Mouse (Mus musculus): ENCODE data around the gene Samd8.

The Samd8 gene

DNA sequence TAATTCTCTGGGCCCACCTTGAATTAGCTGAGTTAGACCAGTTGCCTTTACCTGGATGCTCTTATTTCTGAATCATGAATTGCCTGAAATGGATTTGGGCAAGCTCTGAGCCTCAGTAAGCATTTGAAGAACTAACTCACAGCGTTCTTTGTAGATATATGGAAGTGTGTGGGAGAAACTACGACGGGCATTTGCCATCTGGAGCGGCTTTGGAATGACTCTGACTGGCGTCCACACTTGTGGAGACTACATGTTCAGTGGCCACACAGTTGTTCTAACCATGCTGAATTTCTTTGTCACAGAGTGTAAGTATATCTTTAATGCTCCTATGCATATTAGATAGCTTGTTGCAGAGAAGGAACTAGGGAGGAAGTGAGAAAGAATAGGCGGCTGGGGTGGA lies 41.9 kb downstream of the Samd8 start:
- CTCF ChIA-PET: no interaction called here

DNA sequence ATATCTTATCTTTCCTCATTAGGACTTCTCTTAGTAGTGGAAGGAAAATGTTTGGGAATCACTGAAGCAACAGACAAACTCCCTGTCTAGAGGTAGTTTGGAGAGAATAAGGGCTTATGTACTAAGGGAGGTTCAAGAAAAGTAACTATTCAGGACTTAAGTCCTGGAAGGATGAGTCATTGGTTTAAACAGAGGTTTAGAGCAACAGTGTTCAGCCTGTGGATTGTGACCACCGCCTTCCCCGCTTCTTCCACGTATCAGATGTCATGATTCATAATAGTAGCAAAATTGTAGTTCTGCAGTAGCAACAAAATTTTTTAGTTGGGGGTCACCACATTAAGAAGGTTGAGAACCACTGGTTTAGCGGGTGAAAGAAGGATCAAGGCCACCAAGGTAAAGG lies 50.3 kb downstream of the Samd8 start:
- CTCF ChIA-PET: no interaction called here

DNA sequence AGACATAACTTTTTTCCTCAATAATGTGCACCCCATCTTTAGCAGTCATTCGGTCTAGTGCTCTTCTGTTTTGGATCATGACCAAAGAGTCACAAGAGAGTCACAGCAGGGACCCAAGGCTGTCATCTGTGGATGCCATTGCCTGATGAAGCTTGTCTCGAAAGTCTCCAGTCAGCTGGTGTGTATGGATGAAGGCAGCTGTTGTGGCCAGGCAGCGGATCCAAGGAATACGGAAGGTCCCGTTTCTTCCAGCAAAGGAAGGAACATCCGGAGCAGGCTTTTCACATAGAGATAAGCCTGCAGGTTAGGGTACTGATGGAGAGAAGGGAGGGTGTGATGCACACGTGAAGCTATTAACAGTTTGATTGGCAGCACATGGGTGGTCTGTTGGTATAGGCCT lies 51.3 kb downstream of the Samd8 start:
- CTCF ChIA-PET: no interaction called here

DNA sequence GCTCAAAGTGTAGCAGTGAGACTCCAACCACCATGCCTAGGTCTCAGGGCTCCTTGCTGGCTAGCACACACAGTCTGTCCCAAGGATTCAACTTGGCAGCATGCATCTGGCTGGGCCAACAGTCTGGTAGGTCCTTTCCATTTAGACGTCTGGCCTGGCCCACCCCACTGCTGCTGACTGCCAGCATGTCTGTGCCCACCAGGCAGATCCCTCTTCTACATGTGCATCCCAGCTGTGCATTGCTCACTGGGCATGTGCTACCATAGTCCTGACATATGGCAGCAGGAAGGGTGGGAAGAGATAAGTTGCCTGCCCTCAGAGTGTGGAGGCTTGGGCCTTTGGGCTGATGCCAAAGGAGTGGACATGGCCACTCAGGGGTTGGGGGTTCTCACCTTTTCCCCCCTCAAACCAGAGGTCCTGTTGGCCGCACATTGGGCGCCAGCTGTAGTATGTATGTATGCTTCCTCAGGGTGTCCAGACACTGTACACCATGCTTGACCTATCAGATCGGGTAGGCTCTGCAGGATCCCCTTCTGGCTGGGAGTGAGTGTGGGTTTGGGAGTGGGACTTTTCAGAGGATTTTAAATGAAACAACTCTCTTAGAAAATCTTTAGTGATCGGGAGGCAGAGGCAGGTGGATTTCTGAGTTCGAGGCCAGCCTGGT lies 52.3 kb downstream of the Samd8 start:
- CTCF ChIA-PET: no interaction called here

DNA sequence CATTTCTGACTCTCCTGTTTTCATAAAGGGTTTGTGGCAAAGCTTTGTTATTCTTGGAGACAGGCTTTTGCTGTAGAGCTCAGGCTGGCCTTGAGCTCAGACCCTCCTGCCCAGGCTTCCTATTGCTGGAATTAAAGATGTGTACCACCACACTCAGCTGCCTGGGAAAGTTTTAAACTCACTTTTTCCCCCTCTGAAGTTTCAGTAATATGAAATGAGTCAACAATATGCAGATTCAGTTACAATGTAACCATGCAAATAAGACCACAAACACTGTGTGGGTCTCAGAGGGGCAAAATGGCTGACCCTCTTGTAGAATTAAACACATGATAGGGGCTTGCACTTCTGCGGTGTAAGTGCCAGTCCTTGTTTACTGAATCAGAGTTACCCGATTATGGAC lies 55.9 kb downstream of the Samd8 start:
- CTCF ChIA-PET: no interaction called here

DNA sequence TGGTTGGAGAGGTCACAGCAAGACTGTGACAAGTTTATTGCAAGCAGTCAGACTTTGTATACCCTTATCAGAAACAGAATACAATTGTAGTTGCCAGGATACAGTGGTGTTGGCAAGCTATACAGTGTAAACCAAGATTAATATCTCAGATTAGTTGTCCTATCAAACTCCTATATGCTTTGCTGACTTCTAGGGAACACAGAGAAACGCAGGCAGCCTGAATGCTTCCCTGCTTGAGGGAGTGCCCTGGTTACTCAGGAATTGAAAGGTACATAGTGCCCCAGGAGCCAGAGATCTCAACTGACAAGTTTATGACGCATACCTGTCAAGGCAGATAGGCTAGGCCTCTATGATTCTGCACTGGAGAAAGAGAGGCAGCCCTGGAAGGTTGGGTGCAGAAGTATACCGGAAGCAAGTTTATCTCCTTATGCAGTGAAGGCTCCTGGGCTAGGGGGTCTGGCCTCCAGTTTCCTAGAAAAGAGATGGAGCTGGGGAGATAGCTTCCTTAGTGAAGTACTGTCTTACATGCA lies 56.4 kb downstream of the Samd8 start:
- CTCF ChIA-PET: no interaction called here

DNA sequence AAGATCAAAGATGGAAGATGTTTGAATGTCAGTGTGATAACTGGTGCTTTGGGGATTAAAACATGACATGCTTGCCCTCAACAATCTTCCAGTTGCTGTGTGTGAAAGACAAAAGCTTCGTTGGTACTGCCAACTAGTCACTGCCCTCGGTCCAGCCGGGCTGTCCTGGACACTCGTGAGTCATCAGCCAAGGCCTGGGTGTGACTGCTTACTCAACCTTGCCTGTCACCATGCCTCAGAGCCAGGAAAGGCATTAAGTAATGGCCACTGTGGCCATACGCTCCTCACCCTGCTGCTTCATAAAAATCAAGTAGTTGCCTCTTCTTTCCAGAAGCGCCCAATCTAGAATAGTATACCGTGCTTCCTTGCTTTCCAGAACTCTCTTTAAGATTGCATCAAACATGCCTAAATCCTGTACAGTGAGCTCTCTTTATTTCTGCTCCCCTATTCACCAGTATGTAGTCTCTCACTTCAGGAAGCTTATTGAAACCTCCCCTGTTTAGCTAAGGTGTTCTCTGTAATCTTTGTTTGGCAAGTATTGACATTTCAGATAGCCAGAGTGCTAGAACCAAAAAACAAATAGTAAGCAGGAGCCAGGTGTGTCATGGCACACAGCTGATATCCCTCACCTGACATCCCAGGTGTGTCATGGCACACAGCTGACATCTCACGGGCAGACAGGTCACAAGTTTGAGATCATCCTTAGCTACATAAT lies 58.0 kb downstream of the Samd8 start:
- CTCF ChIA-PET: no interaction called here

DNA sequence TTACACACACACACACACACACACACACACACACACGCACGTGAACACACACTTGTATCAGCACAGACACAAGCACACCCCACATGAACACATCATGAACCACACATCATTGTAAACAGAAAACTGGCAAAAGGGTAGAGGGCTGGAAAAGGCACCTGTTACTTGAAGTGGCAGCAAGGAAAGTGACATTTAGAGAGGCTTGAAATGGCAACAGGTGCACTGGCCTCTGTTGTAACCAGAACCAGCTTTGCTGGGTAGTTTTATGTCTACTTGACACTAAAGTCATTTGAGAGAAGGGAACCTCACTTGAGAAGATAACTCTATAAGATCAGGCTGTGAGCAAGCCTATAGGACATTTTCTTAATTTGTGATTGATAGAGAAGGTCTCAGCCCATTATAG lies 59.1 kb downstream of the Samd8 start:
- CTCF ChIA-PET: no interaction called here

DNA sequence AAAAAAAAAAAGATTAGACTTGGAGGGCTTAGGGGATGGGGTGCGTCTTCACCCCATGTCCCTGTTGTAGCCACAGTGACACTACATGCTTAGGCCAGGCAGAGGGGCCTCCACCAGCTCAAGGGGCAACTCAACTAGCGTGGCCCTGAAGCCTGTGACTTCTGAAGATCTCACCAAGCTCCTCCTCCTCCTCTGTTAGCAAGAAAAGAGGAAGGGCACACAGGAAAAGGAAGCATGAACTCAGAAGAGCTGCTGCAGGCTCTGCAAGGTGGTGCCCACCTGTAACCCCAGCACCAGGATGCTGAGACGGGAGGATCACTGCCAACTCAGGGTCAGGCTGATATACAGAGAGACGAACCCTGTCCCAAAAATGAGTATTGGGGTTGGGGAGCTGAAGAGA lies 61.0 kb downstream of the Samd8 start:
- CTCF ChIA-PET: interaction anchor here (0.5 kb wide), 1 partner anchor 26 kb away, joined by 3 read pairs; no protein-coding TSS in a partner anchor

DNA sequence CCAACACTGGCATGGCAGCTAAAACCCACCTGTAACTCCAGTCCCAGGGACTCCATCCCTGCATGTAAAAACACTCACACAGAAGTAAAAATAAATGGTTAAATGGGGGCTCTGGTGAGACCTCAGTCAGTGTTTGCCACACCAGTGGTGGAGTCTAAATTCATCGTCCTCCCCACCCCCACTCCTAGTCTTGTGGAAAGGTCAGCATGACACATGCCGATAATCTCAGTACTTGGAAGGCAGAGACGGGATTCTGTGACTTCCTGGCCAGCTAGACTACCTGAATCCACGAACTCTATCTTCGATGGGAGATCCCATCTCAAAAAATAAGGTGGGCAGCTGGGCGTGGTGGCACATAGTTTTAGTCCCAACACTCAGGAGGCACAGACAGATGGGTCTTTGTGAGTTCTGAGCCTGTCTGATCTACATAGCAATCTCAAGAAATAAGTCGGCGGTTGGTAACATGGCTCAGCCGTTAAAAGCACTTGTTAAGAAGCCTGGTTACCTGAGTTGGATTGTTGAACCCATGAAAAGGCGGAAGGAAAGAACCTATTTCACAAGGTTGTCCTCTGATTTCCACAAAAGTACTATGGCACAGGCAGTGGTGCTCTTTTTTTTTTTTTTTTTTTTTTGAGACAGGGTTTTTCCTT lies 61.5 kb downstream of the Samd8 start:
- CTCF ChIA-PET: interaction anchor here (0.5 to 1.0 kb wide), 3 partner anchors 26 to 38 kb away, joined by 3 to 8 read pairs (median 4); no protein-coding TSS in a partner anchor

DNA sequence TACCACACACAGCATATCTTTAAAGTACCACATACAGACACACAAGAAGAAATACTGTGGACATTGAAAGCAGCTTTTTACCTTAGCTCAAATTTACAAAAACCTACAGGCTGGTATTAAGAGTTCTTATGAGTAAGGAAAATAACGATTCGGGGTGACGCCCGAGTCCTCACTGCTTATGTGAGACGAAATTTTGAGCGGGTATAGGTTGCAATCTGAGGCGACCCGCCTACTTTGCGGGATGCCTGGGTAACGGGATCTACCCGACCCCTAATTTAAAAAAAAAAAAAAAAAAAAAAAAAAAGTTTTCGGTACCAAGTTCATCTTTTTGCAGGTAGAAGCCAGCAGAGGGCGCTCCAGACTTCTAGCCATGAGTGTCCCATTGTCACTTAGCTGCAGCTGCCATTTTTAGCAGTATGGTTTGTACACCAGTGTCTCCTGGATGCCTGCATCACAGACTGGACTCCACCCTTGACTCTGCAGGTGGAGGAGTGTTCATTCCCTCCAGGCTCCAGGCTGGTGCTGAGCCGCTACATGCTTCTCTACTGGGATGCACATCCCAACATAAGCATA lies 62.3 kb downstream of the Samd8 start:
- CTCF ChIA-PET: interaction anchor here (1.0 kb wide), 1 partner anchor 37 kb away, joined by 4 read pairs; no protein-coding TSS in a partner anchor

DNA sequence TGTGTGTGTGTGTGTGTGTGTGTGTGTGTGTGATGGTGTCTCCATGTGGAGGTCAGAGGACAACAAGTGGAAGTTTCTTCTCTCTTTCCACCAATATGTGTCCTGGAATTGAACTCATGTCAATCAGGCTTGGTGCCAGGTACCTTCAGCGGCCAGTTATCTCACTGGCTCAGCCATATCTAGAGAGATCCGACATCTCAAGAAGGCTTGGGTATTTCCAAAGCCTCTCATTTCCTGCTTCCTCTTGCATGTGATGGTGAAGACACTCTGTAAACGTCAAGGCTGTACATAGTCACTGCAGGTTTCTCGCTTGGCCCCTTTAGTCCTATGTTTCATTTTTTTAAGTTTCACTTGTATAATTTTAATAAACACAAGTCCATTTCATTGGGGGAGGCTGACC lies 62.9 kb downstream of the Samd8 start:
- CTCF ChIA-PET: interaction anchor here (1.2 kb wide), 1 partner anchor 38 kb away, joined by 3 read pairs; no protein-coding TSS in a partner anchor

DNA sequence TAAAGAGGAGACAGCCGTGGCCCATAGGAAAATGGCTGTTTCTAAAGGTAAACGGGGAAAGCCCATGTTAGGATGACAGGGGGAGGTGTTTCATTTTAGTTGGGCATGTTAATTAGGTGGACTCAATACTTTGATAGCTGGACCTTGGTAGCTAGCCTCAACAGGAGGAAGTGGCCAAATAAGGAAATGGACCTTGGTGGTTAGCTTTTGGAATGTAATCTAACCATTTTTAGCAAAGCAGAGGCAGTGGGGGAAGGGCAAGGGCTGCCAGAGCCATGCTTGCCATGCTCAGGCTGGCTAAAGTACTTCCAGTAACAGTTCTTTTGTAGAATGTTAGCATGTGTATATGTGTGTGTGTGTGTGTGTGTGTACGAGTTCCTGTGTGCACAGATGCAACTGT lies 63.5 kb downstream of the Samd8 start:
- CTCF ChIA-PET: interaction anchor here (0.6 to 1.2 kb wide), 3 partner anchors 8 to 227 kb away, joined by 3 to 4 read pairs (median 3); no protein-coding TSS in a partner anchor

DNA sequence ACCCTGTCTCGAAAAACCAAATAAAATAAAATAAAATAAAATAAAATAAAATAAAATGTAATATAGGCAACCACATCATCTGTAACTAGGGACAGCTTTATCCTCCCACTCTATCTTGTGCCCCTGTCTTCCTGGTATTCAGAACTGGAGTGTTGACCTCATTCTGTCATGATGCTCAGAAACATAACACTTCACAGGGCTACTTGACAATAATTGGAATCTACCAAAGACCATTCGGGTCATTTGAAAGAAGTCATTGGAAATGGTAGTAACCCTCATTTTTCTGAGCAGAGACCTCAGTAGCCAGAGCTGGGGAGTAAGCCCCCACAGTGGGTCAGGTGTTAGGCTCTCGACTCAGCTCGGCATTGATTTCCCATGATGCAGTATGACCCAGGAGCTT lies 64.3 kb downstream of the Samd8 start:
- CTCF ChIA-PET: interaction anchor here (1.0 to 1.2 kb wide), 2 partner anchors 8 to 37 kb away, joined by 3 read pairs; no protein-coding TSS in a partner anchor

DNA sequence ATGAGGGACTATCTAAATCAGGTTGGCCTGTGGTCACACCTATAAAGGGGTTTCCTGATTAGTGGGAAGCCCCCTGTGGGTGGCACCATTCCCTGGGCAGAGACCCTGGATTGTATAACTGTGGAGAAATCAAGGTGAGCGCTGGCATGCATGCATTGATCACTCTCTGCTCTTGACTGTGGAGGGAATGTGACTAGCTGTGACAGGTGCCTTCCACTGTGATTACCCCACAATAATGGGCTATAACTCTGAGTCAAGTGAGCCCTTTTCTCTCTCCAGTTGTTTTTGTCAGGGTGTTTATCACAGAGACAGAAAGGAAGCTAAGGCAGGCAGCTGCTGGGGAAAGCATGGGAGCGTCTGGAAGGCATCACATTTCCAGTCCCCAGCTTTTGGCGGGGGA lies 65.9 kb downstream of the Samd8 start:
- CTCF ChIA-PET: no interaction called here

DNA sequence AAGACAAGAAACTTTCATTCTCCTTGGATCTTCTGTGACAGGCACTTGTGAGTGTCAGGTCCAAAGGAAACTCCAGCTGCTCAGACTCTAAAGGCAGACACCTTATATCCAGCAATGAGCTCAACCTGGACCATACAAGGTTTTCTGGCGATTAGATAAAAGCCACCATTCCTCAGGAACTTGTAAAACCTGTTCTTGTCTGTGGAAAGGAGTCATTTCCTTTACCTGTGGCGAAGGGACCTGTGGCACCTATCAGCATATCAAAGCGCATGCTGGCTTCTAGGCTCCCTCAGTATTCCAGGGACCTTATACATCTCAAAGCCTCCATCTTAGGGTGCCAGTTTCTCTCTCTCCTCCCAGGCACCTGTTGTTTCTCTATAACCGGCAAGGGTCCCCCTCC lies 67.1 kb downstream of the Samd8 start:
- CTCF ChIA-PET: no interaction called here

DNA sequence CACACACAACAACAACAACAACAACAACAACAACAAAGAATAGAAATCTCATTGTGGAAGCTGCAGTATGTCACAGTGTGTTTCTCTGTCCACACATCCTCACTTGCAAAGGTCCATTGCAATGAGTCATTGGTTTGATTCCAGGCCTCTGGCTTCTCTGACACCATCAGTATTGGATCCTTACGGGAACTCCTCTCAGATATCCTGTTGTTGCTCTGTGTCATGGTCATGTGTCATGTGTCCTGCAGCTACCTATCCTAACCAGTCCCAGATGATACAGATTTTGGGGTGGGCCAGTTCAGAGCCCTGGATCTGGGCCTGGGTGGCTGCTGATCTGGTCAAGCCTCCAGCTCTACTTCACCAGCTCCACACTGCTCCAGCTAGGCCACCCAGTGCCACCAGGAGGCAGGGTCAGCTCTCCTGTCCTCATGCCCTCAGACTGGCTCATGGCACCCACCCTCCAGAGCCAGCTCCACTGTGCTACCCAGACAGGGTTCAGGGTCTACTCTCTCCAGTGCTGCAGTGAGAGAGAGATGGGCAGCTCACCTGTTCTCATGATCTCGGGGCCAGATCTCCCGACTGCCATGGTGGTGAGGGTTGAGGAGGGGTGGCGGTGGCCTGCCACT lies 70.7 kb downstream of the Samd8 start:
- CTCF ChIA-PET: interaction anchor here (0.5 kb wide), 1 partner anchor 61 kb away, joined by 4 read pairs; no protein-coding TSS in a partner anchor

DNA sequence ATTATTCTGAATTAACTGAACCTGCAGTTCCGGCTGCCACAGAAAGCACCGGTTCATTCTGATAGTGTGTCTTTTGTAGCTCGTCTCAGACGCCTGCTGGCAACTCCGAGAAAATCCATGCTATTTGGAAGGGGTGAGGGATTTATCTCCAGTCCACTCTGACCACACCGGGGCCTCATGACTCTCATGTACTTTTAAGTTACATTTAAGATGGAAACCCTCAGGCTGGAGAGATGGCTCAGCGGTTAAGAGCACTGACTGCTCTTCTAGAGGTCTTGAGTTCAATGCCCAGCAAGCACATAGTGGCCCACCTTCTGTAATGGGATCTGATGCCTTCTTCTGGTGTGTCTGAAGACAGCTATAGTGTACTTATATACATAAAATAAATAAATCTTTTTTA lies 72.0 kb downstream of the Samd8 start:
- CTCF ChIA-PET: interaction anchor here (0.7 kb wide), 1 partner anchor 8 kb away, joined by 3 read pairs; no protein-coding TSS in a partner anchor

DNA sequence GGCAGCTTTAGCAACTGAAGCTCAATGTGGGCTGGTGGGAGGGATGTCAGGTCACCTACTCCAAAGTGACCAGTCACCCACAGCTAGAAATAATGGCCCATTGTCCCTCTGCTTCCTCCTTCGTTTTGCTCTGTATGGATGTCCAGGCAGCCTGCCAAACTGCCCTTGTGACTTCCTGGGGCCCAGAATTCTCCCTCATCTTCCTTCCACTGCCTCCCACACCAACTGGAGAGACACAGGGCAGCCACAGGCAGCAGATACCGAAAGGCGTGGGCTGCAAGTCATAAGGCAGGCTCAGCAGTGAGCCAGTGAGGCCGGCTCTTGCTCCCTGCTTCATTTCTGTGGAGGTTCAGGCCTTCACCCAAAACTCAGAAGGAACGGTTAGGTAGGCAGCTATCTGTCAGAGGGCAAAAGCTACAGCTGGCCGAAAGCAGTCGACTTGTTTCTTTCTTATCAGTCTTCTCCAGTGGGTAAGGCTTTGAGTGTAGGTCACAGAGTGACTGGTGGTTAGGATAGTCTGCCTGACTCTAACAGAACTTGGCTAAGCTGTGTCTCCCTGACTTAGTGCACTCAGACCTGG lies 72.6 kb downstream of the Samd8 start:
- CTCF ChIA-PET: interaction anchor here (0.7 kb wide), 1 partner anchor 9 kb away, joined by 3 read pairs; no protein-coding TSS in a partner anchor

DNA sequence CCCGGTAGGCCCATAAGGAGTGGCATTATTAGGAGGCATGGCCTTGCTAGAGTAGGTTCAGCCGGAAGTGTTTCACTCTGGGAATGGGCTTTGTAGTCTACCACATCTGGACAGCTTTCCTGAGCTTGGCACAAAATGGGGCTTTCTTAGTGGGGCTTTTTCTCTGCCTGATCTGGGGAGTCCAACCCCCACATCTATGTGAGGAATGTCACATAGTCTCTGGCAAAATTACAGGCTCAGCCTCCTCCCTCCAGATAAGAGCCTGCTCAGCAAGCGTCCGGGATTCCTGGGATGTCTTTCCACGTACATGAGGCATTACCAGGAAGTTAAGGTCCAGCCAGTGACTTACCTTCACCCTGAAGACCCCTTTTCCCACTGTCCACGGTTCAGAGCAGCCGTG lies 73.6 kb downstream of the Samd8 start:
- CTCF ChIA-PET: no interaction called here

DNA sequence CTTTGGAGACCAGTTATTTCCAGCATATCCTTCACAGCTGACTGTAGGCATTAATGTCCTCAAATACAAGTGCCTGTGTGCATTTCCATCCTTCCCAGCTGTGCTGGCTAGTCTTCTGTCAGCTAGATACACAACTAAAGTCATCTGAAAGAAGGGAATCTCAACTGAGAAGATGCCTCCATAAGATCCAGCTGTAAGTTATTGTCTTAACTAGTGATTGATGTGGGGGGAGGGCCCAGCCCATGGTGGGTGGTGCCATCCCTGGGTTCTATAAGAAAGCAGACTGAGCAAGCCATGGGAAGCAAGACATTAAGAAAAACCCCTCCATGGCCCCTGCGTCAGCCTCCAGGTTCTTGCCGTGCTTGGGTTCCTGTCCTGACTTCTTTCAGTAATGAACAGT lies 74.6 kb downstream of the Samd8 start, which contains the start of gene Vdac2:
Gene Vdac2 (plus strand): TSS at position 301 of the 400 bp plus-strand sequence.
- CTCF ChIA-PET: no interaction called here
